Mouse (Mus musculus) spleen, adult 12 weeks (tissue): Measurements from ENCODE around the gene Wdr34.
"Not testable (repeated sequence)": the region's sequence is repeated elsewhere in the genome, so short reads cannot be mapped to it uniquely, and the experiment has no call there.

Experiments used
- DNase-seq: peaks from one replicate; pipeline ENCODE4 v3.0.0; 2022; ENCODE audit warnings: low spot score

The Wdr34 gene

DNA sequence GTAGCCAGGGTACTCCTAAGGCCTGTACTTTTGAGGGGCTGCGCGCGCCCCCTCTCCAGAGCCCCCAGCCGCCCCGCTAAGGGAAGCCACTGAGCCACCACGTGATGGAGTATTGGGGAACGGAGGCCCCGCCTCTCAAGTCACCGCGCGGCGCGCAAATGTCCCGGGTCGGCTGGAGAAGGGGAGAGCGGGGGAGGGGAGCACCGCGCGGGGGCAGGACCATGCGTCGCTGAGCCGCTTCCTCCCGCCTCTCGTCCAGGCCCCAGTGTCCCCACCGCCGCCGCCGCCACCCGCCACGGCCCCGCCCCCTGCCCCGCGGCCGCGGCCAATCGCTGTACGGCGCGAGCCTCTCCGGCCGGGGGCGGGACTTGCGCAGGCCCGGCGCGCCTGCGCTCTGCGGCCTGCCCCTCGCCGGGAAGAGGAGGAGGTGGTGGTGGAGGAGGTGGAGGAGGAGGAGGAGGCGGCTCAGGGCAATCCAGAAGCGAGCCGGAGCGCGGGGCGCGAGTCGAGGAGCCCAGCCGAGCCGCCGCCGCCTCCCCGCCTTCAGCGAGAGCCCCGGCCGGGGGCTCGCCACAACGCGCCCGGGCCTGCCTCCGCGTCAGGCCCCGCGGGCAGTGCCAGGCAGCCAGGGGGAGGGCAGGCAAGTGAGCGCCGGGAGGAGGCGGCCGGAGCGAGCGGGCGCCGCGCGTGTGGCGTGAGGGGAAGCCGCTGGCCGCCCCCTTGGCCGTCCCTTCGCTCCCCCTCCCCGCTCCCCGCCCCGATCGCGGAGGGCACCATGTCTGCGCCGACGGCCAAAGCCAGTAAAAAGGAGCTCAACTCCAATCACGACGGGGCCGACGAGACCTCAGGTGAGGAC lies 17.6 kb upstream of the Wdr34 start:
- DNase-seq: peak; percentile 91

- no peak for DNase-seq
These were observed 15.6 kb upstream of the Wdr34 start for GRCm38 (mm10) chr2:30064298-30064697.

GRCm38 (mm10) chr2:30063791-30064190 lies 15.1 kb upstream of the Wdr34 start:
- no peak for DNase-seq

DNA sequence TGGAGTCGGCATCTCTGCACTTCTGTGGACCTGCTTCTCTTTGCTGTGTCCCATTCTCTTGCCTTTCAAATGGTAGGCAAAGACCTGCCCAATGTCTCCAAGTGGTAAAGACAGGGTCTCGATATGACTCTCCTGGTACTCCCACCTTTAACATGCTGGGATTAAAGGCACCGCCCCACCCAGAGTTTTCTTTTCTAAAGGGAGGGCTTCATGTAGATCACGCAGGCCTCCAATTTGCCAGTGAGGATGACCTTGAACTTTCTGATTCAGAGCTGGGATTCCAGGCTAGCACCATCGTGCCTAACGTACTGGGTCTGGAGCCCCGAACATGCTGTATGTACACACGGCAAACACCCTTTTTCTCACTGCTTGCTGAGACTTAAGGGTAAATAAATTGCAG lies 14.6 kb upstream of the Wdr34 start:
- no peak for DNase-seq

GRCm38 (mm10) chr2:30062249-30063093 lies 13.8 kb upstream of the Wdr34 start:
- peak; percentile 55 for DNase-seq

- no peak for DNase-seq
These were observed 12.8 kb upstream of the Wdr34 start for GRCm38 (mm10) chr2:30061215-30062166.

- DNase-seq: no peak
These were observed 9.7 kb upstream of the Wdr34 start for GRCm38 (mm10) chr2:30058418-30058817.

DNA sequence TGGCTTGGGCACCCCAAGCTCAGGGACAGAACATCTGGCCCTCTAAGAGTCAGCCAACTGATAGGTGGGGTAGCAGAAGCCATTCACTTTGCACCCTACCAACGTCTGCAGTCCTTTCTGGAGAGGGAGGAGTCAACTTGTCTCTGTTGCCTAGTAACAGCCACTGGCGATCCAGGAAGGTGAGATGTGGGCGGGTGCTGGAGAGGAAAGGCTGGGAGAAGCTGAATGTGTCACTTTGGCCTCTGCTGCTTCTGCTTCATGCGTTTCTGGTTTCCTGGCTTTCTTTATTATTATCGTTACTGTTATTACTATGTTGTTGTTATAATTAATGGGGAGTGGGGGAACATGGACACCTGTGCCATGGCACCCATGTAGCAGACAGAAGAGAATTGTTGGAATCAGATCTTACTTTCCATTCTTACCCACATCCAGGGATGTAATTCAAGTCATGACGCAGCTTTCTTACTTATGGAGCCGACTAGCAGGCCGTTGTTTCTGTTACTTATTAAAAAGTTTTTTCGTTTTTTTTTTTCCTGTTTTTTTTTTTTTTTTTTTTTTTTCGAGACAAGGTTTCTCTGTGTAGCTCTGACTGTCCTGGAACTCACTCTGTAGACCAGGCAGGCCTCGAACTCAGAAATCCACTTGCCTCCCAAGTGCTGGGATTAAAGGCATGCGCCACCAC lies 8.7 kb upstream of the Wdr34 start, which contains the start of gene Set:
Set (plus strand) TSS at position 156 of the 682 bp plus-strand sequence.
- no peak for DNase-seq

DNA sequence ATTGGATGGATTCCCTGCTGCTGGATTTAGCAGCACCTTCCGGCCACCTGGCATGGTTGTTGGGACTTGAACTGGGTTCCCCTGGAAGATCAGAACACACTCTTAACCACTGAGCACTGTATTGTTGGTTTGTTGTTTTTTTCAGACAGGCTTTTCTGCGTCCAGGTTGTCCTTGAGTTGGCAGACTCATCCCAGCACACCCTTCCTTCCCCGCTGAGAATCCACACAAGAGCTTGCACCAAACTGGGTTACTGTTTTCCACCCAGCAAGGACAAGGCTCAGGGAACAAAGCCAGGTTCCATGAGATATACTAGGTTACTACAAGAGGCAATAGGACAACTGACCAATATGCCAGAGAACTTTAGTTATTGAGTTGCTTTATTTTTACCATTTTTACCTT lies 8.1 kb upstream of the Wdr34 start:
- no peak for DNase-seq

DNA sequence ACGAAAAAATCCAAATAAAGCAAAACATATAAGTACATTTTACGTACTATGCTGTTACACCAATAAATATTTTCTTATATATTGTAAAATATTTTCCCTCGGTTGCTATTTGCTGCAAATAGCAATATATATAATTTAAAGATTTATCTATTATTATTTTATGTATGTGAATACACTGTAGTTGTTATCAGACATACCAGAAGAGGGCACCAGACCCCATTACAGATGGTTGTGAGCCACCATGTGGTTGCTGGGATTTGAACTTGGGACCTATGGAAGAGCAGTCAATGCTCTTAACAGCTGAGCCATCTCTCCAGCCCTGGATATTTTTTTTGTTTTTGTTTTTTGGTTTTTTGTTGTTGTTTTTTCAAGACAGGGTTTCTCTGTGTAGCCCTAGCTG lies 6.6 kb upstream of the Wdr34 start:
- not testable (repeated sequence) for DNase-seq

- DNase-seq: no peak
These were observed 3.5 kb upstream of the Wdr34 start for GRCm38 (mm10) chr2:30051992-30052761.

DNA sequence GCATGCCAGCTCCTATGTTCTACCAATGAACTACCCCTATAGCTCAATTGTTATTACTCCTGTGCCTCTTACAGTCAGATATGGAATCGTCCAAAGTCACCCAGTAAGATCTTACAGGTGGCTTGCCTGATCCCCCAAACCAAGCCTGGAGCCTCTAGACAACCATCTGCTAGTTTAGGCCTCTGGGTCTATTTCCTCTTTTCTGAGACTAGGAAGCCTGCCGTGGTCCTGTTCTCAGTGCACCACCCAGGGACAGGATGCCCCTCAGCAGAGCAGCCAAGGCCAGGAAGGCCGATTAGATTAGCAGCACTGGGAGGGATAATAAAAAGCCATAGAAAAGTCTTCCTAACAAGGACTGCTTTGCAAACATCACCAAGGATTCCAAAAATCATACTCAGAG lies 1.1 kb upstream of the Wdr34 start:
- DNase-seq: no peak

- DNase-seq: no peak
These were observed 580 bp downstream of the Wdr34 start for GRCm38 (mm10) chr2:30048101-30048501.

DNA sequence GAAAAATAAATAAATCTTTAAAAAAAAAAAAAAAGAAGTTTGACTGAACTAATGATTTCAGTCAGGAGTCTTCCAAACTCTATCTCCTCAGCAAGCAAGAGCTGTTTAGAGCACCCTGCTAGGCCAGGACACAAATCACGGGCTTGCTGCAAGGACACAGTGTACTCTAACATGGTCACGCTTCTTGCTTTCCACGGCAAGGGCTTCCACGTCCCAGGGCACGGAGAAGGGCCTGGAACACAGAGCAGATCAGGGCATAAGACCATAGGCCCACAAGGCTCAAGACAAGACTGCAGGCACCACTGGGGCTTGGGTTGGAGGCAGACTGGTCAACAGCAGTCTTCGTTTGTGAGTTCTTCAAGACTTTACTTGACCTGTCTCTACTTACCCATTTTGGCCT lies 1.6 kb downstream of the Wdr34 start:
- no peak for DNase-seq

DNA sequence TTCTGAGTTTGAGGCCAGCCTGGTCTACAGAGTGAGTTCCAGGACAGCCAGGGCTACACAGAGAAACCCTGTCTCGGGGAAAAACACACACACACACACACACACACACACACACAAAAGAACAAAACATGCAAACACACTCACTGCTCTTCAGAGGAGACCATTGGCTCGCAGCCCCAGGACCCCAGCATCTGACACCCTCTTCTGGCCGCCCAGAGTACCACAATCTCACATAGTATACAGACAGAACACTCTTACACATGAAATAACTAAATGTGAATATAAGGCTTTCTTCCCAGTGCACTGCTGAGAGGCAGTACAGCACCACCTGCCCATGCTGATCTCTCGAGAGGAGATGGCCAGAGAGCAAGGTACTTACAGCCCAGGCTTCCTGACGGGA lies 4.1 kb downstream of the Wdr34 start:
- DNase-seq: no peak

- DNase-seq: peak; percentile 60
These were observed 6.2 kb downstream of the Wdr34 start for GRCm38 (mm10) chr2:30042445-30042844.

- DNase-seq: no peak
These were observed 9.0 kb downstream of the Wdr34 start for GRCm38 (mm10) chr2:30039687-30040086.

DNA sequence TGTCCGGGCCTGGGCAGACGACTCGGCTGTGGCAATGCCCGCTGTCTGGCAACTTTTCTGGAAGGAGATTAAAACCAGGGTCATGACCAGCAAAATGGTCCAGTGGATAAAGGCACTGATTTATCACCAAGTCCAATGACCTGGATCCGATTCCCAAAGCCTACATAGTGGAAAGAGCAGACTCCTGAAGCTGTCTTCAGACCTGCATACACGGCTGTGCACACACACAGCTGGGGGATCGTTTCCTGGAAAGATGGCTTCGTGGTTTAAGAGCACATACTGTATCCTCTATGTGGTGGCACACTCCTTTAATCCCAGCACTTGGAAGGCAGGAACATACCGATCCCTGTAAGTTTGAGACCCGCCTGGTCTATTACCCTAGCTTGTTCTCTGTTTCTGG lies 10.3 kb downstream of the Wdr34 start:
- no peak for DNase-seq

DNA sequence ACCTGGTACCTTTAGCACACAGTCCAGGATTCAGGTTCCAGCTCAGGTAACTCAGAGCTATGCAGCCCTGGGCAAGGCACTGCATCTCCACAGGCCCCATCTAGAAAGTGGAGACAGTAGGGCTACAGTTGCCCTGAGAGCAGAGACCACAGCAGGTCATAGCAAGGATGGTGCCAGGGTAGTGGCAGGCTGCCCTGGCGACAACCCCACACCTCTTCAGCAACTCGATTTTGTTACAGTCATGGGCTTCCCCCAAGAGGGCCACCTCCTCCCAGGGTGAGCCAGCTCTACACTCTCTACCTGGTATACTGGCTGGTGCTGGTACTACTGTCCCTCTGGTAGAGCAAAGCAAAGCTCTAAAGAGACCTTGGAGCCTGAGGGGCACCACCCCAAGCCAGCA lies 10.9 kb downstream of the Wdr34 start:
- no peak for DNase-seq

GRCm38 (mm10) chr2:30032957-30033356 lies 15.7 kb downstream of the Wdr34 start:
- DNase-seq: no peak
